Mouse (Mus musculus) ES-Bruce4 (cell line): Measurements from ENCODE around the gene Mylpf. TPM values are rescaled to one million over a fixed set of nuclear protein-coding genes. Genes with fewer than 3 reads are reported as not detected.
"Not testable (repeated sequence)": the region's sequence is repeated elsewhere in the genome, so short reads cannot be mapped to it uniquely, and the experiment has no call there.

Experiments used
- H3K27ac ChIP-seq: 2 replicates; pipeline ENCODE4 v1.5.1; 2012; ENCODE audit warnings: low read length, inconsistent platforms; ENCODE audit not compliant: insufficient read depth
- H3K27me3 ChIP-seq: 2 replicates; pipeline ENCODE4 v1.6.1; 2012; ENCODE audit warnings: mild to moderate bottlenecking, low read length, inconsistent platforms; ENCODE audit not compliant: control insufficient read depth, poor library complexity, insufficient read depth, severe bottlenecking
- H3K36me3 ChIP-seq: 2 replicates; pipeline ENCODE4 v1.6.1; 2012; ENCODE audit warnings: inconsistent platforms, mild to moderate bottlenecking, low read length, moderate library complexity; ENCODE audit not compliant: control insufficient read depth, poor library complexity, insufficient read depth, severe bottlenecking
- H3K4me1 ChIP-seq: one replicate; pipeline ENCODE4 v1.8.1; 2011; ENCODE audit warnings: low read length; ENCODE audit not compliant: control insufficient read depth, insufficient read depth
- H3K4me3 ChIP-seq: 2 replicates; pipeline ENCODE4 v1.5.1; 2011; ENCODE audit warnings: low read depth, mild to moderate bottlenecking, low read length
- H3K9ac ChIP-seq: 2 replicates; pipeline ENCODE4 v1.6.1; 2012; ENCODE audit warnings: low read depth, mild to moderate bottlenecking, inconsistent platforms; ENCODE audit not compliant: poor library complexity, severe bottlenecking
- H3K9me3 ChIP-seq: replicated peaks from 2 replicates; pipeline ENCODE4 v1.6.1; 2012; ENCODE audit warnings: mild to moderate bottlenecking, low read length, inconsistent platforms; ENCODE audit not compliant: control insufficient read depth, poor library complexity, insufficient read depth, severe bottlenecking
- CTCF ChIP-seq: IDR thresholded peaks from one replicate; pipeline ENCODE4 v1.8.1; 2011; ENCODE audit warnings: low read depth, low read length
- EP300 ChIP-seq: IDR thresholded peaks from 2 replicates; pipeline ENCODE4 v1.6.1; 2011; ENCODE audit warnings: low read depth, low read length; ENCODE audit not compliant: insufficient read depth
- POLR2A ChIP-seq: IDR thresholded peaks from one replicate; pipeline ENCODE4 v1.8.1; 2011; ENCODE audit warnings: low read length; ENCODE audit not compliant: insufficient read depth
- polyA plus RNA-seq: library from polyadenylated mRNA; stranded (reverse); fragments of >200 nt; gene quantifications from 2 replicates; pipeline ENCODE4 v1.2.4, GENCODE M21; 2011; ENCODE audit warnings: low read depth; ENCODE audit not compliant: missing spikeins, insufficient read depth, insufficient read length

Mylpf gene
- polyA plus RNA-seq, 1 experiment: 278 TPM

GRCm38 (mm10) chr7:127244658-127245510, 36.2 kb downstream of the Mylpf start:
- H3K27ac ChIP-seq: peak overlapping the region; percentile 70
- no peak for TF ChIP-seq POLR2A
- TF ChIP-seq CTCF: no peak
- no peak for TF ChIP-seq EP300
- peak overlapping the region; percentile 82 for H3K9ac ChIP-seq
- no peaks in the 10 kb centered on the region for H3K27me3 ChIP-seq
- no peaks in the 10 kb centered on the region for H3K9me3 ChIP-seq
- H3K4me3 ChIP-seq: peak overlapping the region; percentile 91
- no peaks in the 10 kb centered on the region; the same call in 1 of the 2 replicates for H3K36me3 ChIP-seq
- H3K4me1 ChIP-seq: peaks cover 2% of the 10 kb centered on the region

GRCm38 (mm10) chr7:127250511-127250910, 41.8 kb downstream of the Mylpf start:
- H3K36me3 ChIP-seq, H3K9me3 ChIP-seq, H3K4me1 ChIP-seq, H3K27ac ChIP-seq, H3K9ac ChIP-seq, H3K27me3 ChIP-seq, H3K4me3 ChIP-seq: not testable (repeated sequence)

- H3K9me3 ChIP-seq: no peaks in the 10 kb centered on the region
- H3K27ac ChIP-seq: no peak overlapping the region
- H3K4me3 ChIP-seq: no peak overlapping the region
- no peak overlapping the region for H3K9ac ChIP-seq
- peaks cover 2% of the 10 kb centered on the region for H3K4me1 ChIP-seq
- TF ChIP-seq POLR2A: no peak
- peak; percentile 28 for TF ChIP-seq CTCF
- TF ChIP-seq EP300: no peak
- no peaks in the 10 kb centered on the region for H3K27me3 ChIP-seq
- H3K36me3 ChIP-seq: peaks cover 13% of the 10 kb centered on the region
Observed at GRCm38 (mm10) chr7:127252414-127252813, 43.7 kb downstream of the Mylpf start.

GRCm38 (mm10) chr7:127253341-127253740, 44.7 kb downstream of the Mylpf start:
- Histone ChIP-seq H3K9ac (peak overlapping the region; percentile 50), H3K4me1 (peaks cover 2% of the 10 kb centered on the region), H3K27me3 (no peaks in the 10 kb centered on the region), H3K9me3 (no peaks in the 10 kb centered on the region), H3K27ac (peak overlapping the region; percentile 9; the same call in 1 of the 2 replicates), H3K4me3 (peak overlapping the region; percentile 65), H3K36me3 (peaks cover 16% of the 10 kb centered on the region)
- TF ChIP-seq CTCF: no peak
- TF ChIP-seq POLR2A: no peak
- no peak for TF ChIP-seq EP300

GRCm38 (mm10) chr7:127253821-127254769, 45.4 kb downstream of the Mylpf start:
- Histone ChIP-seq H3K36me3 (peaks cover 23% of the 10 kb centered on the region), H3K9me3 (no peaks in the 10 kb centered on the region), H3K4me1 (peaks cover 2% of the 10 kb centered on the region), H3K27me3 (no peaks in the 10 kb centered on the region), H3K4me3 (peak overlapping the region; percentile 70), H3K27ac (peak overlapping the region; percentile 70), H3K9ac (peak overlapping the region; percentile 52)
- TF ChIP-seq CTCF: no peak
- peak; percentile 74 for TF ChIP-seq POLR2A
- TF ChIP-seq EP300: 0 out of 2 replicates have a peak, but pooled peaks have one; percentile 19

- peaks cover 23% of the 10 kb centered on the region for H3K36me3 ChIP-seq
- H3K27me3 ChIP-seq: no peaks in the 10 kb centered on the region
- peak overlapping the region; percentile 52 for H3K9ac ChIP-seq
- peak overlapping the region; percentile 70 for H3K27ac ChIP-seq
- TF ChIP-seq POLR2A: no peak
- TF ChIP-seq CTCF: no peak
- TF ChIP-seq EP300: no peak
- H3K4me1 ChIP-seq: peaks cover 2% of the 10 kb centered on the region
- no peaks in the 10 kb centered on the region for H3K9me3 ChIP-seq
- peak overlapping the region; percentile 70 for H3K4me3 ChIP-seq
Observed at GRCm38 (mm10) chr7:127255008-127255407, 46.3 kb downstream of the Mylpf start.
